Mouse (Mus musculus): ENCODE measurements around the gene Gm3285. TPM values are rescaled to one million over a fixed set of nuclear protein-coding genes. Genes with fewer than 3 reads are reported as not detected.

Gene Gm3285
- polyA plus RNA-seq, 1 experiment, result not detected

DNA sequence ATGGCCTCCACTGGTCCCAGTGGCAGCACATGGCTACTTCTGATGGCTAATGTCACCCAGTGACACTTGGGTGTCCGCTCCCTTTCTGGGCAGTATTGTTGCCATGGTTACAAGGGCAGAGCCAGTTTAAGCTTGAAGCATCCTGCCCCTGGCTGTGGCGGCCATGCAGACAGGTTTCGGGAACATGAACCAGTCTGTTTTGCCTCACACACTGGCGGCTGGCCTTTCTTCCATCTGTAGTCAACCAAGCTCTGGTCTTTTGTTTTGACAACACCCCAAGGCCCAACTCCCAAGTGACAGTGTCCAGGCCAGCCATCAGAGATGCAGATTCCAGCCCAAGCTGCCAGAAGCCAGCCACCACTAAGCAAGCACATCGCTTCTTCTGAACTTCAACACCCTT, 33.8 kb downstream of the Gm3285 start:
- WGBS, result 60% methylated on average over 5 of the region's 5 CpGs
- H3K4me3 ChIP-seq (ENCODE audit: low read depth, low read length), result no peak overlapping the region
- H3K4me1 ChIP-seq (ENCODE audit: control insufficient read depth, insufficient read depth, insufficient read length, low read length), result peaks cover 6% of the 10 kb centered on the region; the same call in 1 of the 2 replicates
- H3K36me3 ChIP-seq (ENCODE audit: control insufficient read depth, insufficient read depth, low read length), result no peaks in the 10 kb centered on the region
- no peaks in the 10 kb centered on the region for H3K27me3 ChIP-seq (ENCODE audit: control insufficient read depth, insufficient read depth, low read length)
- TF ChIP-seq POLR2A (IDR thresholded peaks at IDR 0.05; ENCODE audit: low read depth, low read length) (no peak), CTCF (IDR thresholded peaks at IDR 0.05; ENCODE audit: extremely low read depth, insufficient read length, insufficient replicate concordance, low read depth, low read length) (no peak)
- H3K27ac ChIP-seq (ENCODE audit: insufficient read depth, low read depth, low read length), result peak overlapping the region; percentile 10; the same call in 1 of the 2 replicates

DNA sequence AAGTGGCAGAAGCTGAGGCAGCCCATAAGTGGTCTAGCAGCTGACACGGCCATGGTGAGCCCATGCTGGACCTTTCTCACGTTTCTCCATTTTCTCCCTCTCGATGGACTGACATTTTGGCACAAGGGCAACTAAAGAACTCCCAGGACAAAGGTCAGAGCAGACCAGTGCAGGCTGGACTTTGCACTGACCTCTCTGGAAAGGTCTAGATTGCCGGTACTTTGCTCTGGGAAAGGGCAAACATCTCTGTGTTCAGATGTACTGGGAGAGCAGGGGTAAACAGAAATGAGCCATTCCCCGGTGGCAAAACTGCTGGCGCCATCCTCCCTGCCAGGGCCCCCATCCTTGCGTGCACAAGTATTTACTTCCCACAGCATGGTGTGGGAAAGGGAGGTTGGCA, 38.4 kb downstream of the Gm3285 start:
- peaks cover 15% of the 10 kb centered on the region for H3K4me1 ChIP-seq (ENCODE audit: control insufficient read depth, insufficient read depth, insufficient read length, low read length)
- TF ChIP-seq POLR2A (IDR thresholded peaks at IDR 0.05; ENCODE audit: low read depth, low read length), result no peak
- TF ChIP-seq CTCF (IDR thresholded peaks at IDR 0.05; ENCODE audit: extremely low read depth, insufficient read length, insufficient replicate concordance, low read depth, low read length), result no peak
- peaks cover 14% of the 10 kb centered on the region for H3K27me3 ChIP-seq (ENCODE audit: control insufficient read depth, insufficient read depth, low read length)
- H3K4me3 ChIP-seq (ENCODE audit: low read depth, low read length), result no peak overlapping the region
- H3K27ac ChIP-seq (ENCODE audit: insufficient read depth, low read depth, low read length), result no peak overlapping the region
- no peaks in the 10 kb centered on the region for H3K36me3 ChIP-seq (ENCODE audit: control insufficient read depth, insufficient read depth, low read length)
- WGBS, result 35% methylated on average over 7 of the region's 7 CpGs

DNA sequence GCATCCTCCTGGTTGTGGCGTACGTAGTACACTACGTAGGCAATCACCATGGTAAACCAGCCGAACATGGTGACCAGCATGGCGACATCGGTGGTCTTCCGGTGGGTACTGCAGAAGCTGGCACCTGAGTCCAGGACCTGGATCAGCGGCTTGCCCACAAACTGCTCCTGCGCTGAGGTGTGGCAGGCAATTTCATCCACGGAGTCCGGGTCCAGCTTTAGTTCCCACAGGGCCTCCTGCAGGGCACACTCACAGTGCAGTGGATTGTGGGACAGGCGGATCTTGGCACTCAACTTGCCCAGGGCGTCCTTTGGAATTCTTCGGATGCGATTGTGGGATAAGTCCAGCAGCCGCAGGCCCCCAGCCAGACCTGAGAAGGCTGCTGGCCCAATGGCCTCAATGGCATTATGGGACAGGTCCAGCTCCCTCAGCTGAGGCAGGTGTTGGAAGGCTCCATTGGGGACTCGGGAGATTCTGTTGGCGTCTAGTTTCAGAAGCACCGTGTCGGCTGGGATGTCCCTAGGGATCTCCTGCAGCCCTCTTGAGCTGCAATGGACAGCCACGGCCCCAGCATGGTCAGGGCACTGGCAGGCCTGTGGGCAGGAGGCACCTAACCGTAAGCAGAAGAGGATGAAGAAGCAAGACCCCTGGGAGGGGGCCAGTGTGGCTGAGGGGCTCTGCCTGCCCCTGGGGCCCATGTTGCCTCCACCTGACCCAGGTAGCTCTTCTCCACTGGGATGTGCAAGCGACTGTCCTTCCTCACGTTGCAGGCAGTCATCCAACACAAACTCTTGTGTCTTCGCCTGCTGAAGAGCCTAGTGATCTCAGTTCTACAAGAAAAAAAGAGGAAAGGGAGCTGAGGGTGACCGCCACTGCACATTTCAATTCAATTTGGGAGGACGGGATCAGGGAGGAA, 39.4 kb downstream of the Gm3285 start:
- Histone ChIP-seq H3K4me3 (ENCODE audit: low read depth, low read length) (peak overlapping the region; percentile 7; the same call in 1 of the 2 replicates), H3K36me3 (ENCODE audit: control insufficient read depth, insufficient read depth, low read length) (no peaks in the 10 kb centered on the region), H3K27me3 (ENCODE audit: control insufficient read depth, insufficient read depth, low read length) (peaks cover 14% of the 10 kb centered on the region), H3K27ac (ENCODE audit: insufficient read depth, low read depth, low read length) (no peak overlapping the region), H3K4me1 (ENCODE audit: control insufficient read depth, insufficient read depth, insufficient read length, low read length) (peaks cover 15% of the 10 kb centered on the region)
- WGBS, result 82% methylated on average over 27 of the region's 27 CpGs
- TF ChIP-seq CTCF (IDR thresholded peaks at IDR 0.05; ENCODE audit: extremely low read depth, insufficient read length, insufficient replicate concordance, low read depth, low read length) (no peak), POLR2A (IDR thresholded peaks at IDR 0.05; ENCODE audit: low read depth, low read length) (no peak)

DNA sequence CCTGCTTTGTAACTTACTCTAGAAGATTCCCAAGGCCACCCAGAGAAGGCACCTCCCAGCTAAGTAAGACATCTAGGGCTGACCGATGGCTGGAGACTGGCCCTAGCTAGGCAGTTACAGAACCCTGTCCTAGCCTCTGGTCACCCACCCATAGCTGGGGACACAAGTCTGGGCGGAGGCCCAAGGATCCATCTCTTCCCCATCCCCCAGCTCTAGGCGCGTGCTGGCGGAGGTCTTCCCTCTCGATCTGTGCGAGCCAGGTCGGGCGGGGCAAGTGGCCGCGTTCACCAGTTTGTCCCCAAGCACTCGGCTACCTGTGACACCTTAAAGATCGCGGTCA, 40.1 kb downstream of the Gm3285 start:
- Histone ChIP-seq H3K27ac (ENCODE audit: insufficient read depth, low read depth, low read length) (no peak overlapping the region), H3K4me3 (ENCODE audit: low read depth, low read length) (peak overlapping the region; percentile 64), H3K27me3 (ENCODE audit: control insufficient read depth, insufficient read depth, low read length) (peaks cover 14% of the 10 kb centered on the region), H3K36me3 (ENCODE audit: control insufficient read depth, insufficient read depth, low read length) (no peaks in the 10 kb centered on the region), H3K4me1 (ENCODE audit: control insufficient read depth, insufficient read depth, insufficient read length, low read length) (peaks cover 15% of the 10 kb centered on the region)
- 2% methylated on average over 14 of the region's 14 CpGs for WGBS
- TF ChIP-seq POLR2A (IDR thresholded peaks at IDR 0.05; ENCODE audit: low read depth, low read length) (no peak), CTCF (IDR thresholded peaks at IDR 0.05; ENCODE audit: extremely low read depth, insufficient read length, insufficient replicate concordance, low read depth, low read length) (no peak)

DNA sequence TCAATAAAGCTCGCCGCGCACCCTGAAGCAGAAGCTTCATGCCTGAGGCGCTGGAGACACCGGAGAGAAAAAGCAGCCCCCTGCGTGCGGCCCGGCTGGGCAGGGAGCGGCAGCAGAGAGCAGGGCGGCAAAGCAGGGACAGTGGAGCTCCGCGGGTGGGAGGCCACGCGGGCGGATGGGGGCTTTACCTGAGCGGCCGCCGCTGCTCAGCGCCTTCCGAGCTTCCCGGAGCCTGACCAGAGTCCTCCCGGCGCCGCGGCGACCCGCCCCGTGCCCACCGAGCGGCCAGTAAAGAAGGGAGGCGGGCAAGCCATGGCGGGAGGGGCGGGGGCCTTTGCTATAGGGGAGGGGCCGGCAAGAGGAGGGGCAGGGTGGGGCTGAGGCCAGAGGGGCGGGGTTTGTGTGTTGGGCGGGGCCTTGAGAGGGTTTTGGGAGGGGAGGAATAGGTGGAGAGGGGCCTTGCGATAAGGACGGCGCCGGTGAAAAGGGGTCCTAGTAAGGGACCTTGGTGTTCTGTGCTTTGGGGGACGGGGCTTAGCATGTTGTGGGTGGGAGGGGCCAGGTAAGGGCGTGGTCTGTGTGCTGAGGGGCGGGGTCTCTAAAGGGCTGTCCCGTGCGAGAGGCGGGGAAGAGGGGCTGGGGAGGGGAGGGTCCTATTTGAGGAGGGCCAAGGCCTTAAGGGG, 40.6 kb downstream of the Gm3285 start, which contains the start of gene Lrrc3:
Gene Lrrc3, minus strand, starts transcription at position 326 of the 683 bp plus-strand sequence.
- Histone ChIP-seq H3K27ac (ENCODE audit: insufficient read depth, low read depth, low read length) (no peak within 1 kb of the TSS), H3K27me3 (ENCODE audit: control insufficient read depth, insufficient read depth, low read length) (peaks cover 14% of the 10 kb centered on the region), H3K4me1 (ENCODE audit: control insufficient read depth, insufficient read depth, insufficient read length, low read length) (peaks cover 15% of the 10 kb centered on the region), H3K36me3 (ENCODE audit: control insufficient read depth, insufficient read depth, low read length) (no peaks in the 10 kb centered on the region), H3K4me3 (ENCODE audit: low read depth, low read length) (peak within 1 kb of the TSS; percentile 64)
- no peak for TF ChIP-seq POLR2A (IDR thresholded peaks at IDR 0.05; ENCODE audit: low read depth, low read length)
- TF ChIP-seq CTCF (IDR thresholded peaks at IDR 0.05; ENCODE audit: extremely low read depth, insufficient read length, insufficient replicate concordance, low read depth, low read length), result no peak
- WGBS, result 1% methylated on average over 46 of the region's 46 CpGs

DNA sequence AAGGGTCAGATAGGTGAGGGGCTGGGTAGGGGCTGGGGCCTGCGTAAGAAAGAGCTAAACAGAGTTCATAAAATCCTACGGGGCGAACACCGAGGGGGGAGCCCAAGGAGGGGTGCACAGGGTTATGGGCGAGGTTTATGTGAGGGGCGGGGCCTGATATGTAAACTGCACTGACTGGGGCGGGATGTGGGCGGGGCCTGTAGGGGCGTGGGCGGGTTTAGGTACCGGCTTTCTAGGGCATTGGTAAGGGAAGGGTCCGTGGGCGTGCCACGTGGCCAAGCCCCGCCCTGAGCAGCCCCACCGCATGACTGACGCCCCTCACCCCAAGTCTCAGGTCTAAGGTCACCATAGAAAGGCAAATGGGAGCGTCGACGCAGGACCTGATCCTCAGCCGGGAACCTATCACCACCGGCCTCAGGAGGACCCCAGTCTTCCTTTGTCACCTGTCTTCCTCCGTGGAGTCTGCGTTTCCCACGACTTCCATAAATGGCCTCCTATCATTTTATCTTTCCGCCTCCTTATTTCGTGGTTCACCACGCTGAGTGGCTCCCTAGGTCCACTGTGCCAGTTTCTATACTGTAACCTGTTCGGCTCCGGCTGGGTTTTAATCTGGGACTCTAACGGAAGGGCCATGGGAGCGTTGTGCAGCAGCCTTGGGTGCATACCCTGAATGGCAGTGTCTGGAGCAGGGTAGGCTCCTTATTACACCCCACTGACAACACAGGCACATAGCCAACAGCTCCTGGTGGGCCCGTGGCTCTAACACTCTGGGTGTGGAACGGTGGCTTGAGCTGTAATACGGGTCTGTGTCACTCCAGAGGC, 41.3 kb downstream of the Gm3285 start:
- H3K4me3 ChIP-seq (ENCODE audit: low read depth, low read length), result peak overlapping the region; percentile 64
- H3K36me3 ChIP-seq (ENCODE audit: control insufficient read depth, insufficient read depth, low read length), result no peaks in the 10 kb centered on the region
- peaks cover 15% of the 10 kb centered on the region for H3K4me1 ChIP-seq (ENCODE audit: control insufficient read depth, insufficient read depth, insufficient read length, low read length)
- 4% methylated on average over 35 of the region's 35 CpGs for WGBS
- no peak overlapping the region for H3K27ac ChIP-seq (ENCODE audit: insufficient read depth, low read depth, low read length)
- TF ChIP-seq POLR2A (IDR thresholded peaks at IDR 0.05; ENCODE audit: low read depth, low read length) (no peak), CTCF (IDR thresholded peaks at IDR 0.05; ENCODE audit: extremely low read depth, insufficient read length, insufficient replicate concordance, low read depth, low read length) (no peak)
- peaks cover 14% of the 10 kb centered on the region for H3K27me3 ChIP-seq (ENCODE audit: control insufficient read depth, insufficient read depth, low read length)

Other genes with a start within 250 kb of the Gm3285 start
- gene Ube2g2, start 239.7 kb upstream of the Gm3285 start, polyA plus RNA-seq (2012; rRNA removed), result 16.5 and 20.9 TPM in 2 replicates
- 0.11 and 0.33 TPM in 2 replicates for gene Tspear, start 175.4 kb upstream of the Gm3285 start, polyA plus RNA-seq (2012; rRNA removed)
- not detected in 2 replicates for gene Gm19402, start 171.2 kb upstream of the Gm3285 start, polyA plus RNA-seq (2012; rRNA removed)
- not detected in 2 replicates for gene Gm9508, start 164.7 kb upstream of the Gm3285 start, polyA plus RNA-seq (2012; rRNA removed)
- not detected in 2 replicates for gene Gm10272, start 155.3 kb upstream of the Gm3285 start, polyA plus RNA-seq (2012; rRNA removed)
- gene Gm10024, start 150.5 kb upstream of the Gm3285 start, polyA plus RNA-seq (2012; rRNA removed), result not detected in 2 replicates
- 0.85 TPM in 1 of 2 replicates, not detected in the other for gene Gm10142, start 146.2 kb upstream of the Gm3285 start, polyA plus RNA-seq (2012; rRNA removed)
- not detected in 2 replicates for gene Krtap12-1, start 141.4 kb upstream of the Gm3285 start, polyA plus RNA-seq (2012; rRNA removed)
- gene Gm10100, start 135.5 kb upstream of the Gm3285 start, polyA plus RNA-seq (2012; rRNA removed), result not detected in 2 replicates
- not detected in 2 replicates for gene Gm18596, start 119.3 kb upstream of the Gm3285 start, polyA plus RNA-seq (2012; rRNA removed)
- not detected in 2 replicates for gene Gm9736, start 110.6 kb upstream of the Gm3285 start, polyA plus RNA-seq (2012; rRNA removed)
- gene Gm3233, start 102.3 kb upstream of the Gm3285 start, polyA plus RNA-seq (2012; rRNA removed), result not detected in 2 replicates
- not detected in 2 replicates for gene Gm3238, start 90.7 kb upstream of the Gm3285 start, polyA plus RNA-seq (2012; rRNA removed)
- gene Gm7138, start 85.0 kb upstream of the Gm3285 start, polyA plus RNA-seq (2012; rRNA removed), result not detected in 2 replicates
- not detected in 2 replicates for gene Gm3250, start 79.4 kb upstream of the Gm3285 start, polyA plus RNA-seq (2012; rRNA removed)
- gene Gm7137, start 73.8 kb upstream of the Gm3285 start, polyA plus RNA-seq (2012; rRNA removed), result not detected in 2 replicates
- gene Gm9639, start 66.9 kb upstream of the Gm3285 start, polyA plus RNA-seq (2012; rRNA removed), result not detected in 2 replicates
- not detected in 2 replicates for gene Gm19668, start 62.8 kb upstream of the Gm3285 start, polyA plus RNA-seq (2012; rRNA removed)
- gene Gm9507, start 50.1 kb upstream of the Gm3285 start, polyA plus RNA-seq (2012; rRNA removed), result not detected in 2 replicates
- not detected in 2 replicates for gene Gm2696, start 47.3 kb upstream of the Gm3285 start, polyA plus RNA-seq (2012; rRNA removed)
- not detected in 2 replicates for gene Krtap10-4, start 34.9 kb upstream of the Gm3285 start, polyA plus RNA-seq (2012; rRNA removed)
- gene Krtap10-10, start 26.0 kb upstream of the Gm3285 start, polyA plus RNA-seq (2012; rRNA removed), result 0.09 TPM in 1 of 2 replicates, not detected in the other
- gene Gm36176, start 15.2 kb upstream of the Gm3285 start, polyA plus RNA-seq (2012; rRNA removed), result not detected in 2 replicates
- gene Gm10318, start 9.1 kb upstream of the Gm3285 start, polyA plus RNA-seq (2012; rRNA removed), result not detected in 2 replicates
- 4.0 and 5.3 TPM in 2 replicates for gene Lrrc3, start 40.6 kb downstream of the Gm3285 start, polyA plus RNA-seq (2012; rRNA removed)
- 1.8 and 3.4 TPM in 2 replicates for gene Trpm2, start 108.6 kb downstream of the Gm3285 start, polyA plus RNA-seq (2012; rRNA removed)
- 11.0 and 14.6 TPM in 2 replicates for gene 1810043G02Rik, start 116.5 kb downstream of the Gm3285 start, polyA plus RNA-seq (2012; rRNA removed)
- gene Pfkl, start 148.1 kb downstream of the Gm3285 start, polyA plus RNA-seq (2012; rRNA removed), result 31.2 and 39.0 TPM in 2 replicates
- gene Dnmt3l, start 180.0 kb downstream of the Gm3285 start, polyA plus RNA-seq (2012; rRNA removed), result 0.86 and 1.1 TPM in 2 replicates
- gene Aire, start 181.6 kb downstream of the Gm3285 start, polyA plus RNA-seq (2012; rRNA removed), result 0.27 and 0.34 TPM in 2 replicates
- gene Icosl, start 207.3 kb downstream of the Gm3285 start, polyA plus RNA-seq (2012; rRNA removed), result 6.8 and 9.7 TPM in 2 replicates